Mouse (Mus musculus) liver, adult (tissue): ENCODE measurements around the gene Stk25.

ENCODE experiments used
- GATA4 ChIP-seq: IDR thresholded peaks from 2 replicates; pipeline ENCODE4 v1.6.1; 2014; ENCODE audit warnings: mild to moderate bottlenecking, low read length; ENCODE audit not compliant: insufficient replicate concordance

Gene Stk25

DNA sequence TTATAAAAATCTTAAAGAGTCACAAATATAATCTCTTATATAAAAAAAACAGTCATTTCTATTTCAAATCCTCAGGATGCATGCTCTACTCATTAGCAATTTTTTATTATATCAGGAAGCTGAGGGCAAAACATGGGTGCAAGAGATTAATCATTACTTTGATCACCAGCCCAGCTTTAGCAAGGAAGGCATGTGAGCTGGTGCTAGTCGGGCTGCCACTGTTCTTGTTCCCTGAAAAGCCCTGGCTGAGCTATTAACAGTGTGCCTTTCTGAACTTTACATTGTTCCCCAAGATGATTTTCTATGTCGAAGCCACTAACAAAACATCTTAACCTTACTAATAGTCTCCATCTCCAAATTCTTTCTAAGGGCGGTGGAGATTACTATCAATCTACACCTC, 70.1 kb downstream of the Stk25 start:
- TF ChIP-seq GATA4 = no peak

DNA sequence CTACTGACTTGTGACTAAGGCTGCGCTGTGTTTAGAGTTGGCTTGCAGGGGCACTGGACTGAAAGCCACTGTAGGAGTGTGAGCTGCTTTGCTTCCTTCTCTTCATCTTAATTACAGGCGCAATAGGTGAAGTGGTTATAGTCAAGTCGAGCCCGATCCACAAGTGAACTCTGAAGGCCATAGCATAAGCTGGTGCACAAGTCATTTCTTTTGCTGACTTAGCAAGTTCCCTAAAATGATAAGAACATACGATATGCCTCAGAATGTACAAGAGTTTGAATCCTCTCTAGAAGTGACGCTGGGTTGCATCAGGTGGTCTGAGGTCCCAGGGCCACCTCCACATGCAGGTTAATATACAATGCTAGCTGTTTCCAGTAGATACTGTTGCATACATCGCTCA, 76.9 kb downstream of the Stk25 start:
- TF ChIP-seq GATA4 = no peak

DNA sequence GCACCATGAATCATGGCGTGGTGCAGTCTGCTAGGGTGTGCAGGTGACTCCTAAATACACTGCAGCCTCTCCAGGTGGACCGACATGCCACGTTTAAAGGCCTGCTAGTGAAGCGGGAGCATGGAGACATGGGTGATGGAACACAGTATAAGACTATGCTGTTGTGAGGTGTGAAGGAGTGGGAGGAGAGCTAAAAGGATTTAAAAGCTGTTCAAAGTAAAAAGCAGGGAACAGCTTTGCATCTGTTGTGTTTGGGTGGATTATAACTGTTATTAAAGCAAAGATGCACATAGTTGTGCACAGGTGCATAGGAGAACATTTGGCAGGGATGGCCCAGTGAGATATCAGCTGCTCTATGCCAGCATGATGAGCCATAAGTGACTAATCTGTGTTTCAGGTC, 80.6 kb downstream of the Stk25 start:
- no peak for TF ChIP-seq GATA4

DNA sequence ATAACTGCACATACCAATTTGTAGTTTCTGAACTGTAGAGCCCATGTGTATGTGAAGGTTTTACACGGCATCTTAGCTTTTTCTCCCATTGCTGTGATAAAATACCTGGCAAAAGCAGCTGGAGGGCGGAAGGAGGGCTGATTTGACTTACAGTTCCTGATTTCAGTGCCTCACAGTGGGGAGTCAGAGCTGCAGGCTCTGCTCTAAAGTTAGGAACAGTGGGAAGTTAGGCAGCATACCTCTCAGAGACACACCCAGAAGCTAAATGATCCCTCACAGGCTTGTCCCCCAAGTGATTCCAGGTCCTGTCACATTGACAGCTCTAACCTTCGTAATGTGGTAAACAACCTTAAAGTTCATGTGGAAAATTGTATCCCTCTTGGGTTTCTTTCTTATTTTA, 81.4 kb downstream of the Stk25 start:
- TF ChIP-seq GATA4 = no peak
